Mouse (Mus musculus) T-helper 17 cell (primary cell): ENCODE data around the gene Rbfox3.

ENCODE experiments used
- in situ Hi-C, 2 experiments: fragments of 300-600 bp; cut with MboI, MseI; formaldehyde crosslinking; loops; 1 replicate in 1 of 2; 2 replicates in 1 of 2; pipeline ENCODE4 v1.15.1; 2025; ENCODE audit warnings: high pct_unique_total_duplicates in 2 of 2

Gene Rbfox3

GRCm38 (mm10) chr11:118451211-118451610 lies 460.2 kb downstream of the Rbfox3 start:
- in situ Hi-C loops: no loop called here

GRCm38 (mm10) chr11:118448385-118448784 lies 463.0 kb downstream of the Rbfox3 start:
- in situ Hi-C loops: loop anchor here (5.0 to 10.0 kb wide), 3 partner anchors 34 to 524 kb away; no protein-coding TSS in a partner anchor

- in situ Hi-C loops: loop anchor here (5.0 to 10.0 kb wide), 3 partner anchors 35 to 523 kb away; no protein-coding TSS in a partner anchor
Observed at GRCm38 (mm10) chr11:118447346-118447745, 464.1 kb downstream of the Rbfox3 start.

- in situ Hi-C loops: loop anchor here (5.0 to 10.0 kb wide), 3 partner anchors 36 to 521 kb away; no protein-coding TSS in a partner anchor
Observed at GRCm38 (mm10) chr11:118445843-118446242, 465.6 kb downstream of the Rbfox3 start.

GRCm38 (mm10) chr11:118443201-118443970 lies 468.0 kb downstream of the Rbfox3 start:
- in situ Hi-C loops: loop anchor here in 1 of 2 experiments (10.0 kb wide), 1 partner anchor 519 kb away; no protein-coding TSS in a partner anchor

GRCm38 (mm10) chr11:118442691-118443090 lies 468.7 kb downstream of the Rbfox3 start:
- in situ Hi-C loops: loop anchor here in 1 of 2 experiments (10.0 kb wide), 1 partner anchor 518 kb away; no protein-coding TSS in a partner anchor
